Mouse (Mus musculus) brown adipose tissue, adult 24 weeks (tissue): Measurements from ENCODE around the gene Nr1i3. TPM values are rescaled to one million over a fixed set of nuclear protein-coding genes. Genes with fewer than 3 reads are reported as not detected.

ENCODE experiments used
- H3K27ac ChIP-seq: fragments of 200-500 bp; replicated peaks from 2 replicates; pipeline ENCODE4 v1.5.1; 2012; ENCODE audit warnings: low read depth, mild to moderate bottlenecking, low read length
- H3K4me1 ChIP-seq: fragments of 200-500 bp; 2 replicates; pipeline ENCODE4 v1.6.1; 2012; ENCODE audit warnings: low read length, mixed read lengths; ENCODE audit not compliant: control insufficient read depth, insufficient read depth, insufficient read length
- H3K4me3 ChIP-seq: fragments of 200-500 bp; 2 replicates; pipeline ENCODE4 v1.5.1; 2012; ENCODE audit warnings: low read depth, mild to moderate bottlenecking, low read length, moderate library complexity; ENCODE audit not compliant: insufficient read depth
- polyA plus RNA-seq: library from polyadenylated mRNA; stranded (reverse); fragments of >200 nt; gene quantifications from 2 replicates; pipeline ENCODE4 v1.2.4, GENCODE M21; 2012; ENCODE audit not compliant: missing spikeins, insufficient read depth, insufficient read length

Gene Nr1i3
- not detected in 2 replicates for polyA plus RNA-seq

- no peak within 1 kb of the TSS for H3K27ac ChIP-seq
- no peaks in the 10 kb centered on the region for H3K4me1 ChIP-seq
- H3K4me3 ChIP-seq, result no peak within 1 kb of the TSS
These were observed at the start of gene Nr1i3 for GRCm38 (mm10) chr1:171213801-171214496. Gene Nr1i3 (plus strand): TSS chr1:171213970.

- H3K4me1 ChIP-seq, result no peaks in the 10 kb centered on the region
- no peak overlapping the region for H3K27ac ChIP-seq
- H3K4me3 ChIP-seq, result no peak overlapping the region
These were observed 49.5 kb upstream of the Nr1i3 start for GRCm38 (mm10) chr1:171164258-171164657.

- Histone ChIP-seq H3K27ac (no peak overlapping the region), H3K4me1 (peaks cover 5% of the 10 kb centered on the region; the same call in 1 of the 2 replicates), H3K4me3 (no peak overlapping the region)
These were observed 48.0 kb upstream of the Nr1i3 start for GRCm38 (mm10) chr1:171165629-171166345.

GRCm38 (mm10) chr1:171168906-171169305 is 44.9 kb upstream of the Nr1i3 start:
- Histone ChIP-seq H3K4me1 (peaks cover 14% of the 10 kb centered on the region), H3K4me3 (no peak overlapping the region), H3K27ac (no peak overlapping the region)

GRCm38 (mm10) chr1:171169913-171170312 is 43.9 kb upstream of the Nr1i3 start:
- no peak overlapping the region for H3K4me3 ChIP-seq
- peak overlapping the region; percentile 98 for H3K27ac ChIP-seq
- H3K4me1 ChIP-seq, result peaks cover 14% of the 10 kb centered on the region

- Histone ChIP-seq H3K4me3 (no peak overlapping the region), H3K4me1 (peaks cover 14% of the 10 kb centered on the region), H3K27ac (peak overlapping the region; percentile 98)
These were observed 42.6 kb upstream of the Nr1i3 start for GRCm38 (mm10) chr1:171171138-171171537.

GRCm38 (mm10) chr1:171172779-171173178 is 41.0 kb upstream of the Nr1i3 start:
- H3K27ac ChIP-seq, result no peak overlapping the region
- peaks cover 14% of the 10 kb centered on the region for H3K4me1 ChIP-seq
- H3K4me3 ChIP-seq, result no peak overlapping the region

- H3K27ac ChIP-seq, result no peak overlapping the region
- H3K4me1 ChIP-seq, result peaks cover 6% of the 10 kb centered on the region; the same call in 1 of the 2 replicates
- H3K4me3 ChIP-seq, result no peak overlapping the region
These were observed 34.1 kb upstream of the Nr1i3 start for GRCm38 (mm10) chr1:171179487-171180171.

- Histone ChIP-seq H3K4me1 (peaks cover 6% of the 10 kb centered on the region), H3K27ac (no peak overlapping the region), H3K4me3 (no peak overlapping the region)
These were observed 30.7 kb upstream of the Nr1i3 start for GRCm38 (mm10) chr1:171183025-171183424.

- Histone ChIP-seq H3K4me3 (no peak overlapping the region), H3K27ac (peak overlapping the region; percentile 30)
These were observed 30.1 kb upstream of the Nr1i3 start for GRCm38 (mm10) chr1:171183620-171184019.

GRCm38 (mm10) chr1:171184314-171184713 is 29.5 kb upstream of the Nr1i3 start:
- H3K4me3 ChIP-seq, result no peak overlapping the region
- H3K27ac ChIP-seq, result peak overlapping the region; percentile 30
- H3K4me1 ChIP-seq, result peaks cover 6% of the 10 kb centered on the region

More at GRCm38 (mm10) chr1:171183620-171184019, 30.1 kb upstream of the Nr1i3 start:
- H3K4me1 ChIP-seq, result peaks cover 6% of the 10 kb centered on the region

GRCm38 (mm10) chr1:171185655-171186054 is 28.1 kb upstream of the Nr1i3 start:
- H3K4me3 ChIP-seq, result no peak overlapping the region
- H3K4me1 ChIP-seq, result peaks cover 4% of the 10 kb centered on the region
- no peak overlapping the region for H3K27ac ChIP-seq

GRCm38 (mm10) chr1:171187851-171188700 is 25.7 kb upstream of the Nr1i3 start:
- Histone ChIP-seq H3K27ac (no peak overlapping the region), H3K4me3 (no peak overlapping the region), H3K4me1 (peaks cover 4% of the 10 kb centered on the region)

GRCm38 (mm10) chr1:171189046-171189445 is 24.7 kb upstream of the Nr1i3 start:
- peaks cover 3% of the 10 kb centered on the region for H3K4me1 ChIP-seq
- no peak overlapping the region for H3K27ac ChIP-seq
- no peak overlapping the region for H3K4me3 ChIP-seq
